Mouse (Mus musculus) spleen, postnatal 10 days (tissue): ENCODE measurements around the gene Olfr582.

Experiments
- DNase-seq, 2 experiments: peaks; one replicate each; pipeline ENCODE4 v3.0.0; 2021 to 2022; ENCODE audit warnings: low spot score in 2 of 2

Olfr582 gene

GRCm38 (mm10) chr7:103037724-103038123, at the start of gene Olfr582:
Gene Olfr582, plus strand, starts transcription at chr7:103038024.
- DNase-seq = no peak

- DNase-seq = no peak
Observed at GRCm38 (mm10) chr7:102989224-102989623, 48.6 kb upstream of the Olfr582 start, which contains the start of gene Olfr578. Gene Olfr578, minus strand, starts transcription at chr7:102989324.

GRCm38 (mm10) chr7:103051000-103051399, 13.2 kb downstream of the Olfr582 start, which contains the start of gene Olfr583:
Gene Olfr583, plus strand, starts transcription at chr7:103051300.
- no peak for DNase-seq

- no peak for DNase-seq
Observed at GRCm38 (mm10) chr7:103081585-103081984, 43.8 kb downstream of the Olfr582 start, which contains the start of gene Olfr584. Gene Olfr584, plus strand, starts transcription at chr7:103081885.
